Mouse (Mus musculus) MEL (cell line): ENCODE results near the gene Ptprk. TPM values are rescaled to one million over a fixed set of nuclear protein-coding genes. Genes with fewer than 3 reads are reported as not detected.

Source experiments
- DNase-seq: peaks from one replicate; pipeline ENCODE4 v3.0.0; 2011; ENCODE audit warnings: low read depth, low spot score
- H3K27ac ChIP-seq: 2 replicates; pipeline ENCODE4 v1.5.1; 2012; ENCODE audit warnings: low read depth, mild to moderate bottlenecking, control low read depth, low read length, moderate library complexity; ENCODE audit not compliant: control insufficient read depth
- H3K27me3 ChIP-seq, 2 experiments: fragments of 150-350 bp in 1 of 2; sonication (generic) in 1 of 2; 2 replicates each; pipeline ENCODE4 v1.6.1; 2012; ENCODE audit warnings: low read length in 2 of 2, mild to moderate bottlenecking in 2 of 2, improper control_type of control experiment in 1 of 2, moderate library complexity in 1 of 2; ENCODE audit not compliant: insufficient read depth in 2 of 2, control insufficient read depth in 1 of 2
- H3K36me3 ChIP-seq, 2 experiments: 2 replicates each; pipeline ENCODE4 v1.6.1; 2012 to 2014; ENCODE audit warnings: low read length in 2 of 2, improper control_type of control experiment in 1 of 2, inconsistent platforms in 1 of 2, mild to moderate bottlenecking in 1 of 2; ENCODE audit not compliant: insufficient read depth in 2 of 2, control insufficient read depth in 1 of 2
- H3K4me1 ChIP-seq, 2 experiments: fragments of 150-350 bp in 1 of 2; sonication (generic) in 1 of 2; 2 replicates each; pipeline ENCODE4 v1.6.1; 2012; ENCODE audit warnings: low read length in 2 of 2, improper control_type of control experiment in 1 of 2, mild to moderate bottlenecking in 1 of 2; ENCODE audit not compliant: insufficient read depth in 2 of 2, control insufficient read depth in 1 of 2
- H3K4me3 ChIP-seq, 2 experiments: fragments of 150-350 bp in 1 of 2; sonication (generic) in 1 of 2; 2 replicates each; pipeline ENCODE4 v1.5.1; 2012; ENCODE audit warnings: low read depth in 2 of 2, low read length in 2 of 2, mild to moderate bottlenecking in 2 of 2, moderate library complexity in 2 of 2, control low read depth in 1 of 2, improper control_type of control experiment in 1 of 2; ENCODE audit not compliant: control insufficient read depth in 1 of 2, insufficient read depth in 1 of 2
- H3K79me2 ChIP-seq: 2 replicates; pipeline ENCODE4 v1.6.1; 2012; ENCODE audit warnings: mild to moderate bottlenecking, low read length, moderate library complexity; ENCODE audit not compliant: control insufficient read depth, poor library complexity, insufficient read depth
- H3K9ac ChIP-seq: 2 replicates; pipeline ENCODE4 v1.6.1; 2012; ENCODE audit warnings: low read depth, mild to moderate bottlenecking, control low read depth, low read length, moderate library complexity; ENCODE audit not compliant: control insufficient read depth, poor library complexity, severe bottlenecking
- H3K9me3 ChIP-seq: fragments of 150-350 bp; sonication (generic); replicated peaks from 2 replicates; pipeline ENCODE4 v1.6.1; 2012; ENCODE audit warnings: mild to moderate bottlenecking, low read length, improper control_type of control experiment, moderate library complexity; ENCODE audit not compliant: insufficient read depth
- CHD2 ChIP-seq: IDR thresholded peaks from 2 replicates; pipeline ENCODE4 v1.6.1; 2011; ENCODE audit warnings: low read length, improper control_type of control experiment
- ELF1 ChIP-seq: IDR thresholded peaks from 2 replicates; pipeline ENCODE4 v1.6.1; 2014; ENCODE audit warnings: low read depth, mild to moderate bottlenecking, inconsistent platforms, low read length, improper control_type of control experiment, moderate library complexity
- GABPA ChIP-seq: IDR thresholded peaks from 2 replicates; pipeline ENCODE4 v1.6.1; 2012; ENCODE audit warnings: low read depth, mild to moderate bottlenecking, inconsistent platforms, low read length, improper control_type of control experiment, moderate library complexity
- KAT2A ChIP-seq: conservative IDR thresholded peaks from 2 replicates; pipeline ENCODE4 v1.6.1; 2012; ENCODE audit warnings: low read depth, low read length, improper control_type of control experiment, inconsistent platforms
- MEF2A ChIP-seq: IDR thresholded peaks from 2 replicates; pipeline ENCODE4 v1.6.1; 2014; ENCODE audit warnings: low read depth, mild to moderate bottlenecking, inconsistent platforms, low read length, improper control_type of control experiment; ENCODE audit not compliant: poor library complexity, insufficient replicate concordance, severe bottlenecking; ENCODE audit errors: extremely low read depth
- RCOR1 ChIP-seq: IDR thresholded peaks from 2 replicates; pipeline ENCODE4 v1.6.1; 2012; ENCODE audit warnings: low read depth, mild to moderate bottlenecking, inconsistent platforms, low read length, improper control_type of control experiment
- USF2 ChIP-seq, 2 experiments: IDR thresholded peaks; 2 replicates each; pipeline ENCODE4 v1.6.1; 2011 to 2012; ENCODE audit warnings: improper control_type of control experiment in 2 of 2, low read length in 2 of 2, borderline replicate concordance in 1 of 2, inconsistent platforms in 1 of 2, low read depth in 1 of 2, mild to moderate bottlenecking in 1 of 2; ENCODE audit not compliant: insufficient read depth in 1 of 2
- ZC3H11A ChIP-seq: IDR thresholded peaks from 2 replicates; pipeline ENCODE4 v1.6.1; 2012; ENCODE audit warnings: low read depth, mild to moderate bottlenecking, inconsistent platforms, low read length, improper control_type of control experiment
- ZKSCAN1 ChIP-seq: IDR thresholded peaks from 2 replicates; pipeline ENCODE4 v1.6.1; 2012; ENCODE audit warnings: low read depth, mild to moderate bottlenecking, inconsistent platforms, low read length, improper control_type of control experiment, moderate library complexity
- ZMIZ1 ChIP-seq: IDR thresholded peaks from 2 replicates; pipeline ENCODE4 v1.6.1; 2012; ENCODE audit warnings: low read depth, mild to moderate bottlenecking, inconsistent platforms, low read length, improper control_type of control experiment, moderate library complexity
- polyA plus RNA-seq, 2 experiments: library from polyadenylated mRNA; stranded (reverse) in 1 of 2; unstranded in 1 of 2; fragments of >175 nt in 1 of 2; fragments of >200 nt in 1 of 2; gene quantifications; 2 replicates each; pipeline versions ENCODE4 v1.2.1 to v1.2.4; 2012; ENCODE audit warnings: low replicate concordance in 2 of 2, low read depth in 1 of 2; ENCODE audit not compliant: insufficient read length in 2 of 2, insufficient read depth in 1 of 2, missing spikeins in 1 of 2
- total RNA-seq: library from RNA; depleted of rRNA; stranded (reverse); fragments of 300-350 nt; gene quantifications from 2 replicates; pipeline ENCODE4 v1.2.3, GENCODE M21; 2012

Gene Ptprk
- total and polyA plus RNA-seq, 3 experiments = under 0.01 TPM; not detected in 2

DNA sequence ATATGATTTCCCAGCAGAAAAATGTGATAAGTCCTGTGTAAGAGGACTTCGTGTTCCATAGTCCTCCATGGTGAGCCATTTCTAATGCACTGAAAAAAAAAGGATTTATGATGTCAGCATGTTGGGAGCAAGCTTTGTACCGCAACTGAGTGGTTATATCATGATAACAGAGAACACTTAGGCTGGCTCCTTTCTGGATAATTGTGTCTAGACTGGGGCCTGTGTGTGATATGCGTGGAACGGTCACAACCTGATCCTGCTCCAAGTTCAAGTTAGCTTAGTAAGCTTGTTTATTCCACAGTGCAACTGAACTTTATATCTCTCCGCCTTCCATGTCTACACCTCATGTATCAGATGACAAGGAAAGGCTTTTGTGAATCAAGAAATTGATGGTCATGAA lies 260.6 kb downstream of the Ptprk start:
- Histone ChIP-seq H3K4me1 (no peaks in the 10 kb centered on the region), H3K79me2 (no peaks in the 10 kb centered on the region), H3K27ac (no peak overlapping the region), H3K36me3 (no peaks in the 10 kb centered on the region), H3K4me3 (no peak overlapping the region), H3K9me3 (no peaks in the 10 kb centered on the region), H3K9ac (no peak overlapping the region), H3K27me3 (no peaks in the 10 kb centered on the region)
- no peak for TF ChIP-seq CHD2
- DNase-seq = no peak

DNA sequence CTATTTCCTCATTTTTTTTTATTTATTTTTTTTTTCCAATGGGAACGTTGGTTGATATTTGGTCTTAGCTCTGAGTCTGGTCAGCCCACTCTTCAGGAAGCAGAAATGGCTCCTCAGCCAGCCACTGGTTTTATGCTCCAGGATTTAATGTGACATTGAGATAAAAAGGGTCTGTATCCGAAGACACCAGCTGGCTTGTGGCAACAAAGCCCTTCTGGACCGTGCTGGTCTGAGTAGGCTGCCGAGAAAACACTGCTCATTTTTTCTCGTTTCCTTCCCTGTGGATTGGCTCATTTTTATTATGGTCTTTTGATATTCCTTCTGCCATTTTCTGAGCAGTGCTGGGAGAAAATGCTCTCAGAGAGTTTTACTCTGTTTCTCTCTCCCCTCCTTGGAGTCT lies 263.9 kb downstream of the Ptprk start:
- no peaks in the 10 kb centered on the region for H3K4me1 ChIP-seq
- no peak for TF ChIP-seq RCOR1
- TF ChIP-seq USF2 (IDR thresholded peaks at IDR 0.05; ENCODE audit: borderline replicate concordance in 1 of 2, insufficient read depth in 1 of 2, low read depth in 1 of 2, low read length in 2 of 2) = no peak
- no peak for TF ChIP-seq ELF1
- TF ChIP-seq GABPA = no peak
- DNase-seq = no peak
- no peaks in the 10 kb centered on the region for H3K36me3 ChIP-seq
- no peaks in the 10 kb centered on the region for H3K27me3 ChIP-seq
- no peaks in the 10 kb centered on the region for H3K79me2 ChIP-seq
- no peak overlapping the region for H3K9ac ChIP-seq
- H3K27ac ChIP-seq = no peak overlapping the region
- no peaks in the 10 kb centered on the region for H3K9me3 ChIP-seq
- H3K4me3 ChIP-seq = no peak overlapping the region

DNA sequence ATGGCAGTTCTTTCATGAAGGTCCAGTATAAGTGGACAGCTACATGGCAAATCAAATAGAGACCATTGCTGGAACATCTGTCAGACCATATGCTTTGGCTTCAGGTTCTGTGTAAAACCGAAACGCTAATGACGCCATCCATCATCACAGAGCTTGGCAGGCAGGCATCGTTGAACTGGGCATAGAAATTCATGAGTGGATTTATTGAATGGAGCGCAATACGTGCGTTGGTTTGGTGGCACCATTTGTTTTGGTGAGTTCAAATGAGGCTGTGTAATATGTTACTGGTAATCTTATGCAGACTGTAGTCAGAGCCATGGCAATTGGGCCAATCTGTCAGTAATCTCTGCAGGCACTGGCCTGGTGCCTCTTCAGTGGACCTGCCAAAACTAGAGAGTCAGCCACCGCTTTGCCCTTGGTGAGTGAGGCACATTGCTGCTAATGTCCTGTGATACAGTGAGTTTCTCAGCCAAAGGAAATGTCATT lies 270.6 kb downstream of the Ptprk start:
- Histone ChIP-seq H3K9ac (no peak overlapping the region), H3K9me3 (no peaks in the 10 kb centered on the region), H3K27me3 (no peaks in the 10 kb centered on the region), H3K4me1 (no peaks in the 10 kb centered on the region), H3K36me3 (no peaks in the 10 kb centered on the region), H3K4me3 (no peak overlapping the region), H3K79me2 (no peaks in the 10 kb centered on the region), H3K27ac (no peak overlapping the region)
- TF ChIP-seq ZMIZ1 = no peak
- TF ChIP-seq ZKSCAN1 = no peak
- no peak for DNase-seq

DNA sequence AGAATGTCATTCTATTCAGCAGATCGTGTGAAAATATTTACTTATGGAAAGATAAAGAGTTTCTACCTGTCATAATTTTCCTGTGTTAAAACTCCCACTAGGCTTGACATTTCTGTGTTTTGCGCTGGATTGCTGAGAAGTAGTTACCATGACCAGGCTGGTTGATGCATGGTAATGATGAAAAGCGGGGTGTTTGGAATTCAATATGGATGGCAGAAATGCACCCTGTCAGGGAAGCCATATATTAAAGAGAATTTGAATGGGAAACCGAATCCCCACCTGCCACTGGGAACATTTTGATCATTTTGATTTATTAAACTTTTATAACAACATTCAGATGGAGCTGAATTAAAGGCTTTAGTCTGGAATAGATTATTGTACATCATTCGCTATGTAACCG lies 290.7 kb downstream of the Ptprk start:
- TF ChIP-seq RCOR1 (no peak), ZC3H11A (no peak), ZMIZ1 (no peak), KAT2A (no peak), MEF2A (no peak)
- TF ChIP-seq, all 39 proteins: peak for 0
- H3K79me2 ChIP-seq = no peaks in the 10 kb centered on the region
- no peaks in the 10 kb centered on the region for H3K36me3 ChIP-seq
- H3K9me3 ChIP-seq = no peaks in the 10 kb centered on the region
- no peak overlapping the region for H3K27ac ChIP-seq
- H3K9ac ChIP-seq = no peak overlapping the region
- H3K27me3 ChIP-seq = no peaks in the 10 kb centered on the region
- H3K4me1 ChIP-seq = no peaks in the 10 kb centered on the region
- H3K4me3 ChIP-seq = no peak overlapping the region
- DNase-seq = no peak
